Mouse (Mus musculus) heart, adult 2 months (tissue): ENCODE measurements around the gene Gstp2.

Experiments used
- CTCF ChIP-seq: fragments of 200-600 bp; IDR thresholded peaks from 2 replicates; pipeline ENCODE4 v1.8.1; 2022; ENCODE audit warnings: antibody characterized with exemption, mild to moderate bottlenecking, moderate library complexity
- EP300 ChIP-seq: fragments of 200-500 bp; IDR thresholded peaks from 2 replicates; pipeline ENCODE4 v1.6.1; 2011; ENCODE audit warnings: low read depth, low read length, control low read depth; ENCODE audit not compliant: insufficient read depth
- POLR2A ChIP-seq: fragments of 200-500 bp; IDR thresholded peaks from 2 replicates; pipeline ENCODE4 v1.6.1; 2011; ENCODE audit warnings: mild to moderate bottlenecking, low read depth, low read length, control low read depth; ENCODE audit not compliant: insufficient read depth

DNA sequence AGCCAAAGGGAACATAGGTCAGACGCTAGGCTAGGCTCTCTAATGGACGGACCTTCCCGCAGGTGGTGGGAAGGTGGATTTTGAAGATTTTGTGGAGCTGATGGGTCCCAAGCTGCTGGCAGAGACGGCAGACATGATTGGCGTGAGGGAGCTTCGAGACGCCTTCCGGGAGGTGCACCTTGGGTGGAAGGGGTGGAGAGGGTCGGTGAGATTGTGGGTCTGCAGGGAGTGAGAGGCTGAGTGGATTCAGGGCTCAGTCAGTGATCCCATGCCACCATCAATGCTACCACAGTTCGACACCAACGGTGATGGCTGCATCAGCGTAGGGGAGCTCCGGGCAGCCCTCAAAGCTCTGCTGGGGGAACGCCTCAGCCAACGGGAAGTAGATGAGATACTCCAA is 40.3 kb upstream of the Gstp2 start:
- no peak for TF ChIP-seq EP300
- no peak for TF ChIP-seq CTCF
- TF ChIP-seq POLR2A: no peak
